Mouse (Mus musculus): ENCODE data around the gene Prn. TPM values are rescaled to one million over a fixed set of nuclear protein-coding genes. Genes with fewer than 3 reads are reported as not detected.

Gene Prn
- polyA plus RNA-seq, 1 experiment from 2014 or later, result not detected

DNA sequence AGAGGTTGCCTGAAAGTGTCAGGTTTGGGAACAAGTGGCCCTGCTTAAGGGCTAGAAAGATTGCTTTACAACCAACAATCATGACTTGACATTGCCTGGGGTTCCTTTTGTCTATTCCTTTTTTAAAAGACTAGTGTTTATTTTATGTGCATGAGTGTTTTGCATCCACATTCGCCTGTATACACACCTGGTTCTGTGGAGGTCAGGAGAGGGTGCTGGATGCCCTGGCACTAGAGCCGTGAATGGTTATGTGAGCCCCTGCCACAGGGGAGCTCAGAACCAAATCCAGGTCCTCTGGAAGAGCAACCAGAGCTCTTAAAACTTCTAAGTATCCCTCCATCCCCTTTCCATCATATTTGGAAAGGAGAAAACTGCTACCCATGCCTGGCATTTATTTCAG is 1.1 kb downstream of the Prn start:
- Histone ChIP-seq H3K36me3 (ENCODE audit: control insufficient read depth, insufficient read depth) (no peaks in the 10 kb centered on the region), H3K4me3 (ENCODE audit: low read depth, low read length) (no peak overlapping the region; the same call in 1 of the 2 replicates), H3K9ac (ENCODE audit: low read depth, low read length) (no peak overlapping the region), H3K4me1 (replicated peaks; ENCODE audit: control insufficient read depth, insufficient read depth, low read length) (no peaks in the 10 kb centered on the region), H3K9me3 (ENCODE audit: control insufficient read depth) (no peaks in the 10 kb centered on the region), H3K27me3 (replicated peaks; ENCODE audit: control insufficient read depth, insufficient read depth, low read length) (no peaks in the 10 kb centered on the region), H3K4me2 (replicated peaks; ENCODE audit: low read depth) (peak overlapping the region; percentile 83; the same call in 1 of the 2 replicates), H3K27ac (ENCODE audit: low read depth, low read length) (no peak overlapping the region)
- no peak for TF ChIP-seq CTCF (IDR thresholded peaks at IDR 0.05; ENCODE audit: low read depth)
- 75% methylated on average over 2 of the region's 2 CpGs for WGBS
- ATAC-seq, result no peak

- no peak overlapping the region for H3K27ac ChIP-seq (ENCODE audit: low read depth, low read length)
- H3K9me3 ChIP-seq (ENCODE audit: control insufficient read depth), result no peaks in the 10 kb centered on the region
- 46% methylated on average over 4 of the region's 4 CpGs for WGBS
- no peaks in the 10 kb centered on the region for H3K36me3 ChIP-seq (ENCODE audit: control insufficient read depth, insufficient read depth)
- no peak overlapping the region for H3K4me3 ChIP-seq (ENCODE audit: low read depth, low read length)
- ATAC-seq, result no peak
- no peaks in the 10 kb centered on the region for H3K27me3 ChIP-seq (replicated peaks; ENCODE audit: control insufficient read depth, insufficient read depth, low read length)
- no peak overlapping the region for H3K9ac ChIP-seq (ENCODE audit: low read depth, low read length)
- H3K4me2 ChIP-seq (replicated peaks; ENCODE audit: low read depth), result peak overlapping the region; percentile 83; the same call in 1 of the 2 replicates
- no peaks in the 10 kb centered on the region for H3K4me1 ChIP-seq (replicated peaks; ENCODE audit: control insufficient read depth, insufficient read depth, low read length)
- no peak for TF ChIP-seq CTCF (IDR thresholded peaks at IDR 0.05; ENCODE audit: low read depth)
Measured at GRCm38 (mm10) chr2:131911341-131911740, 1.6 kb downstream of the Prn start.

- Histone ChIP-seq H3K27me3 (replicated peaks; ENCODE audit: control insufficient read depth, insufficient read depth, low read length) (no peaks in the 10 kb centered on the region), H3K27ac (ENCODE audit: low read depth, low read length) (no peak overlapping the region), H3K36me3 (ENCODE audit: control insufficient read depth, insufficient read depth) (no peaks in the 10 kb centered on the region), H3K4me3 (ENCODE audit: low read depth, low read length) (no peak overlapping the region), H3K9me3 (ENCODE audit: control insufficient read depth) (no peaks in the 10 kb centered on the region), H3K4me2 (replicated peaks; ENCODE audit: low read depth) (no peak overlapping the region), H3K4me1 (replicated peaks; ENCODE audit: control insufficient read depth, insufficient read depth, low read length) (no peaks in the 10 kb centered on the region), H3K9ac (ENCODE audit: low read depth, low read length) (no peak overlapping the region)
- TF ChIP-seq CTCF (IDR thresholded peaks at IDR 0.05; ENCODE audit: low read depth), result no peak
- WGBS, result 85% methylated on average over 8 of the region's 8 CpGs
- no peak for ATAC-seq
Measured at GRCm38 (mm10) chr2:131912526-131913258, 2.9 kb downstream of the Prn start.

GRCm38 (mm10) chr2:131932275-131932902 is 22.6 kb downstream of the Prn start:
- H3K4me1 ChIP-seq (replicated peaks; ENCODE audit: control insufficient read depth, insufficient read depth, low read length), result no peaks in the 10 kb centered on the region
- H3K36me3 ChIP-seq (ENCODE audit: control insufficient read depth, insufficient read depth), result no peaks in the 10 kb centered on the region
- no peak overlapping the region for H3K9ac ChIP-seq (ENCODE audit: low read depth, low read length)
- ATAC-seq, result no peak
- no peaks in the 10 kb centered on the region for H3K27me3 ChIP-seq (replicated peaks; ENCODE audit: control insufficient read depth, insufficient read depth, low read length)
- WGBS, result 52% methylated on average over 7 of the region's 7 CpGs
- H3K4me3 ChIP-seq (ENCODE audit: low read depth, low read length), result no peak overlapping the region
- no peaks in the 10 kb centered on the region for H3K9me3 ChIP-seq (ENCODE audit: control insufficient read depth)
- no peak for TF ChIP-seq CTCF (IDR thresholded peaks at IDR 0.05; ENCODE audit: low read depth)
- no peak overlapping the region for H3K4me2 ChIP-seq (replicated peaks; ENCODE audit: low read depth)
- H3K27ac ChIP-seq (ENCODE audit: low read depth, low read length), result no peak overlapping the region

DNA sequence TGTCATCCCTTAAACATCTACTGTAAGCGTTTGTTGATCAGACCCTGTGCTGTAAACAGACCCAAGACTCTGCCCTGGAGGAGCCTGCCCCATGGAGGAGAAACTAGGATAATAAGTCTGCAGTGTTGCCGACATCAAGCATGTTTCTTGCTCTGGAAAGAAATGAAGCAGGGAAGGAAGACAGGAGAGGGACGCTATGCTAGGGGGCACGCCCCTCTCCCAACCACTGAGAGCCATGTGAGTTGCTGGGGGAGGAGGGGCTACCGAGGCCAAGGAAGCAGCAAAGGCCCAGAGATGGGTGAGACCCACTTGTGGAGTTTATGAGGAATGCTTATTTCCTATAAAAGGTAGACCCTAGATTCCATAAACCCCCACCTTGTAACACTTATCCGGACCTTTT is 23.3 kb downstream of the Prn start:
- no peaks in the 10 kb centered on the region for H3K27me3 ChIP-seq (replicated peaks; ENCODE audit: control insufficient read depth, insufficient read depth, low read length)
- H3K27ac ChIP-seq (ENCODE audit: low read depth, low read length), result no peak overlapping the region
- H3K9me3 ChIP-seq (ENCODE audit: control insufficient read depth), result no peaks in the 10 kb centered on the region
- no peak for ATAC-seq
- WGBS, result 28% methylated on average over 6 of the region's 6 CpGs
- no peaks in the 10 kb centered on the region for H3K4me1 ChIP-seq (replicated peaks; ENCODE audit: control insufficient read depth, insufficient read depth, low read length)
- H3K36me3 ChIP-seq (ENCODE audit: control insufficient read depth, insufficient read depth), result no peaks in the 10 kb centered on the region
- no peak overlapping the region for H3K4me3 ChIP-seq (ENCODE audit: low read depth, low read length)
- H3K9ac ChIP-seq (ENCODE audit: low read depth, low read length), result no peak overlapping the region
- no peak overlapping the region for H3K4me2 ChIP-seq (replicated peaks; ENCODE audit: low read depth)
- no peak for TF ChIP-seq CTCF (IDR thresholded peaks at IDR 0.05; ENCODE audit: low read depth)

GRCm38 (mm10) chr2:131933598-131933997 is 23.8 kb downstream of the Prn start:
- Histone ChIP-seq H3K4me1 (replicated peaks; ENCODE audit: control insufficient read depth, insufficient read depth, low read length) (no peaks in the 10 kb centered on the region), H3K27ac (ENCODE audit: low read depth, low read length) (no peak overlapping the region), H3K9me3 (ENCODE audit: control insufficient read depth) (no peaks in the 10 kb centered on the region), H3K4me2 (replicated peaks; ENCODE audit: low read depth) (no peak overlapping the region), H3K27me3 (replicated peaks; ENCODE audit: control insufficient read depth, insufficient read depth, low read length) (no peaks in the 10 kb centered on the region), H3K36me3 (ENCODE audit: control insufficient read depth, insufficient read depth) (no peaks in the 10 kb centered on the region), H3K4me3 (ENCODE audit: low read depth, low read length) (no peak overlapping the region), H3K9ac (ENCODE audit: low read depth, low read length) (no peak overlapping the region)
- 52% methylated on average over 3 of the region's 3 CpGs for WGBS
- no peak for TF ChIP-seq CTCF (IDR thresholded peaks at IDR 0.05; ENCODE audit: low read depth)
- ATAC-seq, result no peak

Data from intestine, postnatal 0 days (tissue).